Mouse (Mus musculus) MEL (cell line): ENCODE measurements at regions not wholly inside any gene's neighbourhood (a gene's known extent, or its start where the extent isn't known, plus 50 kb on each side); places are given as distances from the start of the nearest gene placed in this dataset.

ENCODE experiments used
- DNase-seq: peaks from one replicate; pipeline ENCODE4 v3.0.0; 2011; ENCODE audit warnings: low read depth, low spot score
- H3K27ac ChIP-seq: 2 replicates; pipeline ENCODE4 v1.5.1; 2012; ENCODE audit warnings: low read depth, mild to moderate bottlenecking, control low read depth, low read length, moderate library complexity; ENCODE audit not compliant: control insufficient read depth
- H3K27me3 ChIP-seq, 2 experiments: fragments of 150-350 bp in 1 of 2; sonication (generic) in 1 of 2; 2 replicates each; pipeline ENCODE4 v1.6.1; 2012; ENCODE audit warnings: low read length in 2 of 2, mild to moderate bottlenecking in 2 of 2, improper control_type of control experiment in 1 of 2, moderate library complexity in 1 of 2; ENCODE audit not compliant: insufficient read depth in 2 of 2, control insufficient read depth in 1 of 2
- H3K36me3 ChIP-seq, 2 experiments: 2 replicates each; pipeline ENCODE4 v1.6.1; 2012 to 2014; ENCODE audit warnings: low read length in 2 of 2, improper control_type of control experiment in 1 of 2, inconsistent platforms in 1 of 2, mild to moderate bottlenecking in 1 of 2; ENCODE audit not compliant: insufficient read depth in 2 of 2, control insufficient read depth in 1 of 2
- H3K4me1 ChIP-seq, 2 experiments: fragments of 150-350 bp in 1 of 2; sonication (generic) in 1 of 2; 2 replicates each; pipeline ENCODE4 v1.6.1; 2012; ENCODE audit warnings: low read length in 2 of 2, improper control_type of control experiment in 1 of 2, mild to moderate bottlenecking in 1 of 2; ENCODE audit not compliant: insufficient read depth in 2 of 2, control insufficient read depth in 1 of 2
- H3K4me3 ChIP-seq, 2 experiments: fragments of 150-350 bp in 1 of 2; sonication (generic) in 1 of 2; 2 replicates each; pipeline ENCODE4 v1.5.1; 2012; ENCODE audit warnings: low read depth in 2 of 2, low read length in 2 of 2, mild to moderate bottlenecking in 2 of 2, moderate library complexity in 2 of 2, control low read depth in 1 of 2, improper control_type of control experiment in 1 of 2; ENCODE audit not compliant: control insufficient read depth in 1 of 2, insufficient read depth in 1 of 2
- H3K79me2 ChIP-seq: 2 replicates; pipeline ENCODE4 v1.6.1; 2012; ENCODE audit warnings: mild to moderate bottlenecking, low read length, moderate library complexity; ENCODE audit not compliant: control insufficient read depth, poor library complexity, insufficient read depth
- H3K9ac ChIP-seq: 2 replicates; pipeline ENCODE4 v1.6.1; 2012; ENCODE audit warnings: low read depth, mild to moderate bottlenecking, control low read depth, low read length, moderate library complexity; ENCODE audit not compliant: control insufficient read depth, poor library complexity, severe bottlenecking
- H3K9me3 ChIP-seq: fragments of 150-350 bp; sonication (generic); replicated peaks from 2 replicates; pipeline ENCODE4 v1.6.1; 2012; ENCODE audit warnings: mild to moderate bottlenecking, low read length, improper control_type of control experiment, moderate library complexity; ENCODE audit not compliant: insufficient read depth
- CHD2 ChIP-seq: IDR thresholded peaks from 2 replicates; pipeline ENCODE4 v1.6.1; 2011; ENCODE audit warnings: low read length, improper control_type of control experiment
- CTCF ChIP-seq, 3 experiments: IDR thresholded peaks in 2 of 3; conservative IDR thresholded peaks in 1 of 3; 2 replicates each; pipeline ENCODE4 v1.5.1; 2011 to 2012; ENCODE audit warnings: low read length in 3 of 3, low read depth in 2 of 3, mild to moderate bottlenecking in 2 of 3, improper control_type of control experiment in 1 of 3, inconsistent platforms in 1 of 3, mixed read lengths in 1 of 3, moderate library complexity in 1 of 3; ENCODE audit not compliant: control insufficient read depth in 1 of 3, insufficient read depth in 1 of 3, poor library complexity in 1 of 3, severe bottlenecking in 1 of 3
- ETS1 ChIP-seq: IDR thresholded peaks from 2 replicates; pipeline ENCODE4 v1.6.1; 2012; ENCODE audit warnings: low read depth, mild to moderate bottlenecking, inconsistent platforms, low read length, improper control_type of control experiment, moderate library complexity
- GABPA ChIP-seq: IDR thresholded peaks from 2 replicates; pipeline ENCODE4 v1.6.1; 2012; ENCODE audit warnings: low read depth, mild to moderate bottlenecking, inconsistent platforms, low read length, improper control_type of control experiment, moderate library complexity
- GATA1 ChIP-seq: IDR thresholded peaks from 2 replicates; pipeline ENCODE4 v1.6.1; 2011; ENCODE audit warnings: low read depth, low read length, improper control_type of control experiment
- HCFC1 ChIP-seq: IDR thresholded peaks from 2 replicates; pipeline ENCODE4 v1.6.1; 2012; ENCODE audit warnings: low read depth, mild to moderate bottlenecking, inconsistent platforms, low read length, improper control_type of control experiment, moderate library complexity
- JUND ChIP-seq: IDR thresholded peaks from 2 replicates; pipeline ENCODE4 v1.6.1; 2011; ENCODE audit warnings: low read depth, mild to moderate bottlenecking, improper control_type of control experiment, low read length
- MAFK ChIP-seq: IDR thresholded peaks from 2 replicates; pipeline ENCODE4 v1.6.1; 2011; ENCODE audit warnings: low read depth, mild to moderate bottlenecking, low read length, improper control_type of control experiment, borderline replicate concordance
- MAZ ChIP-seq: IDR thresholded peaks from 2 replicates; pipeline ENCODE4 v1.6.1; 2012; ENCODE audit warnings: low read depth, mild to moderate bottlenecking, inconsistent platforms, low read length, improper control_type of control experiment
- MYB ChIP-seq: IDR thresholded peaks from 2 replicates; pipeline ENCODE4 v1.6.1; 2011; ENCODE audit warnings: mild to moderate bottlenecking, low read depth, low read length, improper control_type of control experiment
- MYC ChIP-seq: IDR thresholded peaks from 2 replicates; pipeline ENCODE4 v1.6.1; 2011; ENCODE audit warnings: low read depth, mild to moderate bottlenecking, low read length, improper control_type of control experiment, moderate library complexity
- NRF1 ChIP-seq: IDR thresholded peaks from 2 replicates; pipeline ENCODE4 v1.6.1; 2014; ENCODE audit warnings: low read depth, mild to moderate bottlenecking, inconsistent platforms, low read length, improper control_type of control experiment, moderate library complexity; ENCODE audit not compliant: poor library complexity, insufficient read depth, severe bottlenecking
- POLR2AphosphoS2 ChIP-seq: IDR thresholded peaks from 2 replicates; pipeline ENCODE4 v1.6.1; 2011; ENCODE audit warnings: low read length, improper control_type of control experiment
- RAD21 ChIP-seq: IDR thresholded peaks from 2 replicates; pipeline ENCODE4 v1.6.1; 2011; ENCODE audit warnings: mild to moderate bottlenecking, low read depth, low read length, improper control_type of control experiment
- RCOR1 ChIP-seq: IDR thresholded peaks from 2 replicates; pipeline ENCODE4 v1.6.1; 2012; ENCODE audit warnings: low read depth, mild to moderate bottlenecking, inconsistent platforms, low read length, improper control_type of control experiment
- SIN3A ChIP-seq: IDR thresholded peaks from 2 replicates; pipeline ENCODE4 v1.6.1; 2012; ENCODE audit warnings: low read length, improper control_type of control experiment, inconsistent platforms
- SMC3 ChIP-seq: IDR thresholded peaks from 2 replicates; pipeline ENCODE4 v1.6.1; 2011; ENCODE audit warnings: low read depth, low read length, improper control_type of control experiment
- TAL1 ChIP-seq: IDR thresholded peaks from 2 replicates; pipeline ENCODE4 v1.6.1; 2012; ENCODE audit warnings: mild to moderate bottlenecking, inconsistent platforms, low read length, moderate library complexity, mixed read lengths
- ZKSCAN1 ChIP-seq: IDR thresholded peaks from 2 replicates; pipeline ENCODE4 v1.6.1; 2012; ENCODE audit warnings: low read depth, mild to moderate bottlenecking, inconsistent platforms, low read length, improper control_type of control experiment, moderate library complexity
- ZMIZ1 ChIP-seq: IDR thresholded peaks from 2 replicates; pipeline ENCODE4 v1.6.1; 2012; ENCODE audit warnings: low read depth, mild to moderate bottlenecking, inconsistent platforms, low read length, improper control_type of control experiment, moderate library complexity
- ZNF384 ChIP-seq: IDR thresholded peaks from 2 replicates; pipeline ENCODE4 v1.6.1; 2012; ENCODE audit warnings: low read depth, mild to moderate bottlenecking, inconsistent platforms, low read length, improper control_type of control experiment

DNA sequence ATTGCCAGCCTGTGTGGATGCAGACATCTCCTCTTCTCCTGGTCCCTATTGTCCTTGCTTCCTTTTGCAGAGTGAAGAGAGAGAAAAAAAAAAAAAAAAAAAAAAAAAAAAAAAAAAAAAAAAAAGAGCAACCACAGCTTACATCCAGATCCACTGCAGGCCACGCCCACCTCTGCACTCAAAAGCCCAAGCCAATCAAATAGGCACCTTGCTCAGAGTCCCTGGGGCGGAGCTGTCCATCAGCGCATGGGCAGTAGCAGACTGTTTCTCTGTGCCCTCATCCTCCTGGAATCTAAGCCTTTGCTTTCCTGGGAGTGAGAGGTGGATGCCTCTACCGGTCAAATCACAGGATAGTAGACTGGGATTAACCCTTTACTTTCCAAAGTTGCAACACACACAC lies 342.2 kb downstream of the Gm9195 start:
- H3K79me2 ChIP-seq, result no peaks in the 10 kb centered on the region
- H3K4me1 ChIP-seq, result no peaks in the 10 kb centered on the region
- no peak overlapping the region for H3K27ac ChIP-seq
- no peak for DNase-seq
- no peak overlapping the region for H3K9ac ChIP-seq
- H3K4me3 ChIP-seq, result no peak overlapping the region
- no peaks in the 10 kb centered on the region for H3K27me3 ChIP-seq
- no peak for TF ChIP-seq ZMIZ1
- TF ChIP-seq RAD21, result no peak
- no peak for TF ChIP-seq ZKSCAN1
- no peak for TF ChIP-seq NRF1
- no peak for TF ChIP-seq CHD2
- no peak for TF ChIP-seq MYC
- no peak for TF ChIP-seq MYB
- TF ChIP-seq ETS1, result no peak
- no peak for TF ChIP-seq RCOR1
- TF ChIP-seq GABPA, result no peak
- no peak for TF ChIP-seq JUND
- no peak for TF ChIP-seq MAFK
- TF ChIP-seq CTCF (IDR thresholded peaks at IDR 0.05 in 2 of 3, conservative IDR thresholded peaks at IDR 0.05 in 1 of 3; ENCODE audit: control insufficient read depth in 1 of 3, insufficient read depth in 1 of 3, low read depth in 2 of 3, low read length in 3 of 3, poor library complexity in 1 of 3, severe bottlenecking in 1 of 3), result no peak
- TF ChIP-seq SMC3, result no peak
- TF ChIP-seq GATA1, result no peak
- TF ChIP-seq HCFC1, result no peak
- TF ChIP-seq POLR2AphosphoS2, result no peak
- no peak for TF ChIP-seq TAL1
- no peak for TF ChIP-seq ZNF384
- H3K36me3 ChIP-seq, result no peaks in the 10 kb centered on the region
- no peaks in the 10 kb centered on the region for H3K9me3 ChIP-seq

DNA sequence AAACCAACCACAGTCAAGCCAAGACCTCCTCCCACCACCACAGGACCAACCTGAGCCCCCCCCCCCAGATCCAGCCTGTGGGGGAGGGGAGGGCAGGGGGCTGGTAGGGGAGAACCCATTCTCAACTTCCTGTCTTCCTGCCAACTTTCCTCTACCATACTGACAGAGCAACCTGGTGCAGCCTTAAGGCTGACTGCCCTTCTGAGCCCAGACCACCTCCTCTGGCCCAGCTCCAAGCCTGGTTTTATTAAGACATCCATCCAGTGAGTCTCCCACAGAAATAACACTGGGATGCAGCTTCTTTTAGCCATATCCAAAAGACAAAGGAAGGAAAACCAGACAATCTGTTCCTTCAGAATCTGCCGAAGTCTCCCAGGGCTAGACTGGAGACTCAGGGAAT lies 342.8 kb downstream of the Gm9195 start:
- no peak overlapping the region for H3K4me3 ChIP-seq
- no peaks in the 10 kb centered on the region for H3K79me2 ChIP-seq
- no peaks in the 10 kb centered on the region for H3K27me3 ChIP-seq
- H3K27ac ChIP-seq, result no peak overlapping the region
- H3K9ac ChIP-seq, result no peak overlapping the region
- DNase-seq, result no peak
- H3K36me3 ChIP-seq, result no peaks in the 10 kb centered on the region
- H3K9me3 ChIP-seq, result no peaks in the 10 kb centered on the region
- H3K4me1 ChIP-seq, result no peaks in the 10 kb centered on the region
- TF ChIP-seq MYC, result no peak
- no peak for TF ChIP-seq SIN3A
- no peak for TF ChIP-seq GABPA
- TF ChIP-seq MAZ, result no peak
- TF ChIP-seq, all 39 proteins: peak for 0
